Mouse (Mus musculus) G1E (cell line): ENCODE measurements at regions not wholly inside any gene's neighbourhood (a gene's known extent, or its start where the extent isn't known, plus 50 kb on each side); places are given as distances from the start of the nearest gene placed in this dataset.

ENCODE experiments used
- CTCF ChIP-seq: IDR thresholded peaks from 2 replicates; pipeline ENCODE4 v1.5.1; 2012; ENCODE audit warnings: low read depth, low read length, inconsistent platforms, mixed read lengths
- POLR2AphosphoS5 ChIP-seq: IDR thresholded peaks from 2 replicates; pipeline ENCODE4 v1.6.1; 2012; ENCODE audit warnings: low read depth, low read length, inconsistent platforms; ENCODE audit not compliant: insufficient replicate concordance

DNA sequence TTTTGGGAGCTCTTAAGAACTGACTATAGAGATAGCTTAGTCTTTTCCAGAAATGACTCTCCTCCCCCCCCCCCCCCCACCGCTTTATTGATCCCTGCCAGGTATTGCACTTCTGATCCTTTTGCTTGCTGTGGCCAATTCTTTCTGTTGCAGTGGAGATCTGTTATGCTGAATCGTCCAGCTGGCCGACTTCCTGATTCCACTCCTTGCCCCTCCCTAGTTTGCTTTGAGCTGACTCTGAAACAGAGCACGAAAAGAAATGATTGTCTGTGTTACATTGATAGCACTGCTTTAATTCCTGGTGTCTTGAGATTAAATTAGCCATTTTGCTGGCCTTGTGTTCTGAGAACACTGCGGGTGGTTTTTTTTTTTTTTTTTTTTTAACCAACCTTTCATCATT, 233.5 kb upstream of the Rps6ka3 start:
- TF ChIP-seq CTCF (no peak), POLR2AphosphoS5 (no peak)
